ENCODE assay signal across 13 mouse cellular contexts in genomic region chr14:85097077-85097476, GRCm38 (mm10).
"Had no signal": no experiment of that assay in that cellular context is flagged by ENCODE, and none has a peak within 500 bp of the region (broad histone marks: within the 10 kb centered on the region; RNA-seq: fewer than 3 reads in every experiment).

No protein-coding gene starts in this region.

- H3K27me3 ChIP-seq: kidney, embryonic 15.5 days; neural tube, embryonic 13.5 days had no signal

- H3K4me2 ChIP-seq: kidney, embryonic 15.5 days; liver, embryonic 11.5 days; lung, embryonic 14.5 days; neural tube, embryonic 13.5 days had no signal

- H3K36me3 ChIP-seq: kidney, embryonic 15.5 days; limb, embryonic 10.5 days; neural tube, embryonic 13.5 days had no signal

- H3K4me1 ChIP-seq: kidney, embryonic 15.5 days; limb, embryonic 10.5 days; neural tube, embryonic 13.5 days had no signal

- H3K9me3 ChIP-seq: kidney, embryonic 15.5 days; limb, embryonic 10.5 days; neural tube, embryonic 13.5 days had no signal

- DNase-seq: kidney, postnatal 14 days; lung, embryonic 14.5 days; lung, postnatal 10 days; lung, postnatal 4 days; midbrain, embryonic 14.5 days; spleen, adult 18-20 months; thymus, adult 18-20 months; thymus, postnatal 14 days had no signal

- H3K4me3 ChIP-seq: kidney, embryonic 15.5 days; left cerebral cortex, adult 2 months; limb, embryonic 10.5 days; neural tube, embryonic 13.5 days had no signal

- H3K9ac ChIP-seq: kidney, embryonic 15.5 days; lung, embryonic 14.5 days; neural tube, embryonic 13.5 days had no signal

- H3K27ac ChIP-seq: kidney, embryonic 15.5 days; left cerebral cortex, adult 2 months; limb, embryonic 10.5 days; neural tube, embryonic 13.5 days had no signal
